Mouse (Mus musculus): ENCODE data around the gene Syngr2.

The Syngr2 gene

DNA sequence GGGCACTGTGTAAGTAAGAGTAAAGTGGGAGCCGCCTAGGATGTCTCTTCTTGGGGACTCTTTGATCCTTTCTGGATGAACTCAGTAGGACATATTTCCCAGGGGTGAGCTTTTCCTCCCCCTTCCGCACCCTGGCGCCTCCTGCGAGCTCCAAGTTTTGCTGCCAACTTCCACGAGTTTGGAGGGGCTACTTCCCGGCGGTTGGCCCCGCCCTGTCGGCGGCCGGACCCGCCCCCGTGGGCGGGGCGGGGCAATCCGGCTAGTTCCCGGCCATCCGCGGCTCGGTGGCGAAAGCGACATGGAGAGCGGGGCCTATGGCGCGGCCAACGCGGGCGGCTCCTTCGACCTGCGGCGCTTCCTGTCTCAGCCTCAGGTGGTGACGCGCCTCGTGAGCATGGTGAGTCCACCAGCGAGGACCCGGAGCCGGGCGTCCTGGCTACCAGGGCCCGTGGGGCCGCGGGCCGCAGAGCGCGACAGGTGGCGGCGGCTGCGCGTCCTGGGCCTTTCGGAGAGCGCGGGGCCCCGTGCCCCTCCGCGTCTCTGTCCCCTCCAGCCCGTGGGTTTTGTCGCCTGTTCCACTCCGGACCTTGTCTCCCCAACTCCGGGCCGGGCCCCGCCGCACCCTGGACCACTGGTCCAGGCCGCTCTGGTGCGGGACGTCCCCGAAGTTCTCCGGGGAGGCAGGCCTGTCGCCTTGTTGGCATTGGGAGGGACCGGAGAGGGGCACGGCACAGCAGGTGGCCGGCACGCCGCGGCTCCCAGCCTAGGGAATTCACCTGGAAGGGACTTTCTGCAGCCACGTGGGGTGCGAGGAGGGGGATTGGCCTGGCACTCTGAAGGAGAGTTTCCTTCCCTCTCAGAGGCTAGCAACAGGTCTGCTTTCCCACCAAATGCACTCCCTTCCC is at the start of gene Syngr2, which contains the start of gene Gm20708:
TSS of gene Syngr2 (plus strand) at position 262 of the 905 bp plus-strand sequence.
TSS of gene Gm20708 (plus strand) at position 262 of the 905 bp plus-strand sequence.
- DNase-seq (ENCODE audit: low read depth, low spot score): peak; percentile 72

GRCm38 (mm10) chr11:117760374-117761119 is 48.9 kb upstream of the Syngr2 start:
- no peak for DNase-seq (ENCODE audit: low read depth, low spot score)

DNA sequence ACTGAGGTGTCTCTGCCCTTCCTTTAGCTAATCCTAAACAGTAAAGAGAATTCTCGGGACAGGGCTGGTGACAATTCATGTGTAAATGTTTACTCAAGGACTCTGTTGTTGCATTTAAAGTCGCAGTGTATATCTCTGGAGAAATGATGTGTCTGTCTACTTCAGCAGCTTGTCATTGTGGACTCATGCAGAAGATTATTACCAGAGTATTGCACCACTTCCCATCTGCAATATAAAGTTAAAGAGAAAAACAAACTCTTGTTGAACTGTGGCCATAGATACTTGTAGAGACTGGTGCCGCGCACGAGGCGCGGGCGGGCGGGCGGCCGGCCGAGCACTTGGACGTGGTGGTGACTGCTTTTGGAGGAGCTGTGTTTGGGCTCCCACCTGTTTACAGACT is 47.7 kb upstream of the Syngr2 start:
- no peak for DNase-seq (ENCODE audit: low read depth, low spot score)

DNA sequence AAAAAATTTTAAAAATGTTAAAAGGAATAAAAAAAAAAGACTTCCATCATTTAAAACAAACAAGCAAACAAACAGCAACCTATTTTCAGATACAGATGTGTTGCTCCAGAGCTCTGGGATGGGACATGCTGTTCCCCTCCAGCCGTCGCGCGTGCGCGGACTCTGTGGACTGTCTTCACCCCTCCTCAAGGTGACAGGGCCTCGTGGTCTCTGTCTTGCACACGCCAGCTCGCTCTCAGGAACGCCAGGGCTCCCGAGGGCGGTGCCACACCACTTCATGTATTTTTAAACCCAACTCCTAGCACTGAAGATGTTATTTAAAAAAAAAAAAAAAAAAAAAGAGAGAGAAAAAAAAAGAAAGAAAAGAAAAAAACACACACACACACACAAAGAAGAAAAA is 47.2 kb upstream of the Syngr2 start:
- no peak for DNase-seq (ENCODE audit: low read depth, low spot score)

DNA sequence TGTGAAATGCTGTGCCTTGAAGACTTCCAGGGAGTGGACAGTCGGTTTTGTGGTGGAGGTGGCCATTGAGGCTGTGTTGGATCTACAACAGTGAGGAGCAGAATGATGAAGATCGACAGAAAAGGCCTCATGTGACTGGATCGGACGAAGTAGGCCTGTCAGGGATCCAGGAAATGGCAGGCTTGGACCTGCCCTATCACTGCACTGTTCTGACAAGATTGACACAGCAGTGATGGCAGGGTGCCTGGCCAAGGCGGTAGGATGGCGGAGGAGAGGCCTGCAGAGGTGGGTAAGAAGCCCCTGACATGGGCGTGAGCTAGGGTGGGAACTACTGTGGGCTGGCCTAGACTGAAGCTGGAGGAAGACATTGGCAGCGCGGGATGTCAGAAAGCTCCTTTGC is 45.1 kb upstream of the Syngr2 start:
- no peak for DNase-seq (ENCODE audit: low read depth, low spot score)

DNA sequence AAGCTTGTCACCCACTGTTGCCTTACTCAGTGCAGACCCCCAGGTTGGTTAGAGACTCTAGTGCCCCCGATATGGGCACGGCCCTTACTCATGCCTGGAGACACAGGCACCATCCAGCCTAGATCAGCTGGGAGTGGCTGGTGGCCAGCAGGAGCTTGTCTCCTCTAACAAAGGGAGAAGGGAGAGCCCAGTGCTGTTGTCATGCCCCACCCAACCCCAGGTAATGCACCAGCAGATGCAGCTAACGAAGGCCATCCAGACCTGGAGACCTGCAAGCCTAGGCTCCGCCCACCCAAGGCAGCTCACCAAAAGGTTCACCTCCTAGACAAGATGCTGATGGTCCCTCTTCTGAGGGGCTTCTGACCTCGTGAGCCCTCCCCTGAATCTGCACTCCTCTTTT is 44.1 kb upstream of the Syngr2 start:
- DNase-seq (ENCODE audit: low read depth, low spot score): no peak

DNA sequence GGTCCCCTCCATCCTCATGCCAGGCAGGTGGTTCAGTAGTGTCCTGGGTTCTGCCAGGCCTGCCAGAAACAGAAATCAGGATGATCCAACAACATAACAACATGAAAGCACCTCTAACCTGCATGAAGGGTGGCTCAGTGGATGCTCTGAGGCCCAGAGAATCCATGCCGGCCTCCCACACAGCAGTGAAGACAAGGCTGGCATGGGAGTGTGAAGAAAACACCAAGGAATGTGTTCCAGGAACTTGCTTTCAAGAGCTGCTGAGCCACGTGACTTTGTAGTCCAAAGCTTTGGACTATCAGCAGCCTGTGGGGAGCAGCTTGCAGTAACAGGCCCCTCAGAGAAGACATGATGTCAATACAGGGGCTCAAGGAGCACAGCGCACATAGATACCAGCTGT is 43.2 kb upstream of the Syngr2 start:
- DNase-seq (ENCODE audit: low read depth, low spot score): no peak

DNA sequence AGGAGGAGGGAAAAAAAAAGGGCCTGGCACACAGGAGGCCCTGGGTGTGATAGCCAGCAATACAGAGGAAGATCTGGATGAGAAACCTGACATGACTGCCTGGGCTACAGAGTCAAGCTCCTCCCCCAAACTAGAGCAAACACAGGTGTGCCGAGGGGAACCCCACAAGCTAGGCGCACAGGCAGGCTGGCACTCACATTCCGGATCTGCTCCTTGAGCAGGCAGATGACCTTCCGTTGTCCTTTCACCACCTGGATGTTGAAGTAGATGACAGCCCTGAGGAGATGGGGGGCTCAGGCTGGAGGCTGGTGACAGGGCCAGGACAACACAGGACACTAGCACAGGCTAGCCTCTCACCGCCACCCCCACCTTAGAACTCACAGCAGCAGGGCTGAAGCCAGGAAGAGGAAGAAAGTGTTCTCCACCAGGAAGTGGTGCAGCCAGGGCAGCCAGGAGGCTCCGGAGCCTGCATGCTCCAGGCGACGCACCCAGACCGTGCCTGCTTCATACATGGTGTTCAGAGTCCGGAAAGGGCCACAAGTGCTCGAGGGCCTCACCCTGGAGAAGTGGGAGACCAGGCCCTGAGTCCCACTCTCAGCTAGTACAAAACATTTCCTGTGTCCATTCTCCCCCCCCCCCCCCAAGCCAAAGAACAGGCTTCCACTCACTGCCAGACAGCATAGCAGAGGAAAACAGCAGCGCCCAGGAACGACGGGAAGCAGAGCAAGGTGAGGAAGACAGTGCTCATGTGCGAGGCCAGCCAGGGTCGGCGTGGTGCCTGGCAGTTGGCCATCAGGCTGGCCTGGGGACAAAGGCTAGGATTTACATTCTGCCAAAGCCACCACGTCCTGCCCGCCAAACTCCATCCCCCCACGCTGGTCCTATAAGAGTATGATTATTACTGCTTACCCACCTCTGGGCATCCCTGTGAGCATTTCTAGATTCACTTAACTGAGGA is 40.5 kb upstream of the Syngr2 start:
- no peak for DNase-seq (ENCODE audit: low read depth, low spot score)

DNA sequence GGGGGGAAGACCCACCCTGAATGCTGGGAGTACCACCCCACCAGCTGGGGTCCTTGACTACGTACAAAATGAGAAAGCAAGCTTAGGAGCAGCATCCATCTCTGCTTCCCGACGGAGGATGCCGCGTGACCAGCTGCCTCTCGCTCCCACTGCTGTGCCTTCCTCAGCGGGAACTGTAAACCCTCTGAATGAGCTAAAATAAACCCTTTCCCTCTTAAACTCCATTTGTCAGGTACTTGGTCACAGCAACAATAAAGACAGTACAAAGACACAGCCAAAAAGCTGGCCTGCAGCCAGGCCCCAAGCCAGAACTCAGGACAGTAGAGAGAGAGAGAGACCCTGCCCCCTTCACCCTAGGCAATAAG is 39.8 kb upstream of the Syngr2 start:
- DNase-seq (ENCODE audit: low read depth, low spot score): no peak

- no peak for DNase-seq (ENCODE audit: low read depth, low spot score)
Measured at GRCm38 (mm10) chr11:117770407-117770806, 39.1 kb upstream of the Syngr2 start.

GRCm38 (mm10) chr11:117772352-117772751 is 37.1 kb upstream of the Syngr2 start:
- DNase-seq (ENCODE audit: low read depth, low spot score): no peak

DNA sequence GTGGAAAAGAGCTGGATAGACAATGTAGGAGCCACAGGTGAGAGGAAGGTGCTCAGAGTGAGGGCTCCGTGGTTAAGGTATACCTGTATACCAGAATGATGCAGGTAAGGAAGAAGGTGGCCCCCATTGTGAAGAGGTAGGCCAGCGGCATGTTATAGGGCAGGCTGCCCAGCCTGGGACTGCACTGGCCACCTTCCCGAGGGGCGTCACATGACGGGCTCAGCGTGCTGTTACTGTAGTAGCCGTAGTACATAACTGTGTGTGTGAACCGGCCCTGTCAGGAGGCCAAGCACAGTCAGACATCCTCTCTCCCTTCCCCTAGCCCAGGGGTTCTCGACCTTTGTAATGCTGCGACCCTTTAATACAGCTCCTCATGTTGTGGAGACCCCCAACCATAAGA is 34.5 kb upstream of the Syngr2 start:
- DNase-seq (ENCODE audit: low read depth, low spot score): no peak

DNA sequence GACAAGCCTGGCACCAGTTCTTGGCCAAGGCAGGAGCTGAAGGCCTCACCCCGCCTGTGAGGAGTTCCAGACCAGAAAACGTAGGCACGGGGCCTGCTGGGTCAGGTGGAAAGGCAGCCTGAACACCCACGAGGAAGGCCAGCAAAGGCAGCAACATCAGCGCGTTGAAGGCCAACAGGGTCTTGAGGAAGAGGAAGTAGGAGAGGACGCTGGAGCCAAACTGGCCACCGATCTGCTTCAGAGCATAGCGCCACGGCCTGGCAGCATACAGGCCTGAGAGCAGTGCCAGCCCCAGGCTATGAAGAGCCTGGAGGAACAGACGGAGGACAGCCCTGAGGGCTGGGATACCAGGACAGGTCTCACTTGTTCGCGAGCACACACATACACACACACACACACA is 33.9 kb upstream of the Syngr2 start:
- no peak for DNase-seq (ENCODE audit: low read depth, low spot score)

- no peak for DNase-seq (ENCODE audit: low read depth, low spot score)
Measured at GRCm38 (mm10) chr11:117776085-117776792, 33.2 kb upstream of the Syngr2 start.

DNA sequence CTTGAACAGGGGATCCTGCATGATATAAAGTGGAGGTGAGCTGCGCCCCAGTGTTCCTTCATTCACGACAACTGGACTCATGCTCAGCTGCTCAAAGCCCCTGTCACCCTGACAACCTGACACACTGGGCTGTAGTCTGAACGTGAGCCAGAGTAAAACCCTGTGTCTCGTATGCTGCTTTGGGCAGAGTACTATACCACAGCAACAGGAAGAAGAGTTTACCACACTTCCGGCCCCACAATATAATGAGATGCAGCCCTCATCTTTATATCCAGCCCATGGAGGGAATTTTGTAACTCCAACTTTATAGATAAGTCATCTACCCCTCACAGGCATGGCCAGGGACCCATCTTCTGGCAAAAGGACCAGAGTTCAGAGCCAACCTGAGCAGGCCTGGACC is 32.4 kb upstream of the Syngr2 start:
- DNase-seq (ENCODE audit: low read depth, low spot score): no peak

DNA sequence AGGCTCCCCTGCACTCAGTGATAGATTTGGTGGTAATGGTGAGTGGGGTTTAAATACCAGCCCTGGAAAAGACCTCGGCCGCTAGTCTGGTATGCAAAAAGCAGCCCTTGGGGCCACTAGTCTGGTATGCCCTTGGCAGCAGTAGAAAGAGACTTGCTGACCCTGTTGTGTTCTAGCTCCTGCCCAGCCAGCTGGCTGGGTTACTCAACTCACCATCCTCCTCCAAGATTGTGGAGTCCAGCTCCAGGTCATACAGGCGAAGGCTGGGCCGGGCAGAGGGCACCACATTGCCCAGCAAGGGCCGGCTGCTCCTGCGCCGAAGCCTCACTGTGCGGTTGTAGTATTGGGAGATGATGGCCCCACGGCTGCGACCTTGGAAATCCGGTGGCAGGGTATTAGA is 31.4 kb upstream of the Syngr2 start:
- DNase-seq (ENCODE audit: low read depth, low spot score): no peak

- DNase-seq (ENCODE audit: low read depth, low spot score): peak; percentile 28
Measured at GRCm38 (mm10) chr11:117778851-117779433, 30.5 kb upstream of the Syngr2 start.

GRCm38 (mm10) chr11:117779434-117780198 is 29.9 kb upstream of the Syngr2 start:
- peak; percentile 81 for DNase-seq (ENCODE audit: low read depth, low spot score)

GRCm38 (mm10) chr11:117780199-117780515 is 29.3 kb upstream of the Syngr2 start:
- no peak for DNase-seq (ENCODE audit: low read depth, low spot score)

DNA sequence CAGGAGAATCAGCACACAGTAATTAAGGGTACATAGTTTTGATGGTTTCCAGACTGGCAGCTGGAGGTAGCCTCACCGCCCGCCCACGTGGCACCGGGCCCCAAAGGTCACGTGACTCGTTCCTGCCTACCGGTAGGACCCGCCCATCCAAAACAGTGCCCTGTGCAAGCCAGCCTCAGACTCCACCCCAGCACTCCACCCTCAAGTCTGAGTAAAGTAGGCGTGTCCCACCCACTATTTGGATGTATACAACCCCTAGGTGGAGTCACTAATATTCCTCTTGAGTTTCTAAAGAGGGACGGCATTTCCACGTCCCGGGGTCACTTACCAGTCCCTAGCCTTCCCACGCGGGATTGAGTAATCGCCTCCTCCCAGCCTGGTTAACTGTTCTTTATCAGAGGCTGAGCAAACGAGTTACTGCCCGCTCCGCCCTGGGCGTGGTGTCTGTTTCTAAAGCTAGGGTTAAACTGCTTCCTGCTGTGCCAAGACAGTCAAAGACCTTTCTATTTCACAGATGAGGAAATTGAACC is 28.8 kb upstream of the Syngr2 start:
- peak; percentile 81 for DNase-seq (ENCODE audit: low read depth, low spot score)
